Mouse (Mus musculus) activated CD4-positive, CD25-positive, alpha-beta regulatory T cell, adult 4 months (primary cell): ENCODE data around the gene Chrd. TPM values are rescaled to one million over a fixed set of nuclear protein-coding genes. Genes with fewer than 3 reads are reported as not detected.

ENCODE experiments used
- ATAC-seq: one replicate; pipeline ENCODE4 v1.8.0; 2017
- polyA plus RNA-seq, 2 experiments: library from polyadenylated mRNA; unstranded; fragments of 100-300 nt; shearing (Covaris generic); gene quantifications; one replicate each; pipeline ENCODE4 v1.2.1; 2017

The Chrd gene
- polyA plus RNA-seq, 2 experiments from 2014 or later = not detected

DNA sequence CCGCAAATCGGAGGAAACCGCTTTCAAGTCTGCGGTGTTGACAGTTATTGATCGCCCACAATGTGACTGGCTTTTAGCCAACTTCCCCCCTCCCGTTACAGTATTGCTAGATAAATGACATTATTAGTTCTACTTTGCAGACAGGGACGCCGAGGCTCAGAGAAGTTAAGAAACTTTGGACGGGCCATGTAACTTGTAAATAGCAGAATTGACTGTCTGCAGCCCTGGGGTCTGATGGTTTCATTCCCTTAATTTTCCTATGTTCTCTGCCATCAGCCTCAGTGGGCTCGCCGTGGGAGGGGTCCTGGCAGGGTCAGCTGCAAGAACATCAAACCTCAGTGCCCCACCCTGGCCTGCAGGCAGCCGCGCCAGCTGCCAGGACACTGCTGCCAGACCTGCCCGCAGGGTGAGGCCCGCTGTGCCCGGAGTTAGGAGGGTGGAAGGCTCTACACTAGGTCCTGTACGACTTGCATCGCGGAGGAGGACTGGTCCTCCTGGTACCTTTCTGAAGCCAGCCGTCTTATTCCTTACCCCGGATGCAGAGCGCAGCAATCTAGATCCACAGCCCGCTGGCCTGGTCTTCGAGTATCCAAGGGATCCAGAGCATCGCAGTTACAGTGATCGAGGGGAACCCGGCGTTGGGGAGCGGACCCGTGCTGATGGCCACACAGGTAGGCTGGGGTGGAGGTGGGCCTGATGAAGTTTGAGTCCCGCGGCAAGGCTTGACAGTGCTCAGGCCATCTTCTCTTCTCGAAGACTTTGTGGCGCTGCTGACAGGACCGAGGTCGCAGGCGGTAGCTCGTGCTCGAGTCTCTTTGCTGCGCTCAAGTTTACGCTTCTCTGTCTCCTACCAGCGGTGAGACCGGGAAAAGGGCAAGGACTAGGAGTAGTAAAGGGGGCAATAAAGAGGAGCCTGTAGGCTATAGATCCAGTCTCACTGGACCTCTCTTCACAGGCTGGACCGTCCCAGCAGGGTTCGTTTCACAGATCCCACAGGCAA is 1.1 kb downstream of the Chrd start, which contains the start of gene Thpo:
Thpo (minus strand) TSS at position 781 of the 1,000 bp plus-strand sequence.
- ATAC-seq = no peak

DNA sequence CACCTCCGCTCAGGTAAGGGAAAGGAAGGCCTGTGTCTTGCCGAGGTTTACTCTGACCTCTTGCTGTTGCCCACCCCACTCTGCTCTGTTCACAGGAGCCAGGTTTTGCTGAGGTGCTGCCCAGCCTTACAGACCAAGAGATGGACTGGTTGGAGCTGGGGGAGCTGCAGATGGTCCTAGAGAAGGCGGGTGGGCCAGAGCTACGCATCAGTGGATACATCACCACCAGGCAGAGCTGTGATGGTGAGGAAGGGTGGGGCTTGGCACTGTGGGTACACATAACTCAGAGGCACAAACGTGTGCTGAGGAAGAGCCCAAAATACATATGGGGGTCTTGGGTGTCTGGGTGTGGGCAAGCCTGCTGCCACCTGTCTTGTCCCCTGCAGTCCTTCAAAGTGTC is 2.7 kb downstream of the Chrd start:
- ATAC-seq = no peak

DNA sequence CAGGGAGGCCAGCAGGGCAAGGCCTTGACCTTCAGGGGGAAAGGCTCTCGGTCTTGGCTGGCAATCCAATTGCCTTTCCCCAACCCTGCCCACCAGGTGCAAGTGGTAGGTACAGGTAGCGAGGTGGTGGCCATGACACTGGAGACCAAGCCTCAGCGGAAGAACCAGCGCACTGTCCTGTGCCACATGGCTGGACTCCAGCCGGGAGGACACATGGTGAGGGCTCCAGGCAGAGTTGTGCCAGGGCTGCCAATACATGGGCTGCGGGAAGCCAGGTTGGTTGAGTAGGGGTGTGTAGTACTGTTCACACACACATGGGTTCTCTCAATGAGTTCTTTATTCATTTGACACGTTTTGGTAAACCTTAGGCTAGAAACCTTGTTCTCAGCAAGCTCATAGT is 3.2 kb downstream of the Chrd start:
- no peak for ATAC-seq

DNA sequence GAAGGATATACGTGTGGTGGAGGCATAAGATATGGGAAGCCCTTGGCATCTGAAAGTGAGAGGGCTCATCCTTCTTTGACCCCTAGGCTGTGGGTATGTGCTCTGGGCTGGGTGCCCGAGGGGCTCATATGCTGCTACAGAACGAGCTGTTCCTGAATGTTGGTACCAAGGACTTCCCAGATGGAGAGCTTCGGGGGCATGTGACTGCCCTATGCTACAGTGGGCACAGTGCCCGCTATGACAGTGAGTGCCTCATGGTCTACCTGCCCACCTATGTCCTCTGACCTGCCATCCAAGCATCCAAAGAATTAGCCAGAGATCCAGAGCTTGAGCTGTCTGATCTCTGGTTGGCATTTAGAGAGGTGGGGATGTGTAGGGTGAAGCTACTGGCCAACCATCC is 3.9 kb downstream of the Chrd start:
- ATAC-seq = no peak

DNA sequence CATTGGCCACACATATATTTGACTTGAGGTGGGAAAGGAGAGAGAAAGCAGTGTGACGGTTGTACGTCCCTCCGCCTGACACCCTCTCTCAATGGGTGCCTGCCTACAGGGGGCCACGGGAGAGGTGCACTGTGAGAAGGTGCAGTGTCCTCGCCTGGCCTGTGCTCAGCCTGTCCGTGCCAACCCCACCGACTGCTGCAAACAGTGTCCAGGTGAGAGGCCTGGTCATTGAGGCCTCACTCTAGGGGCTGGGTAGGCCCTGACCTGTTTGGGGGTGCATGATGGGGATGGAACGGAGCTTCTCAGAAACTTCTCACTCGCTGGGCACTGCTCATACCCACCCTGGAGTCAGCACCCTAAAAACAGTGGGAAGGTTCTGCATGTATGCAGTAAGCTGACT is 6.9 kb downstream of the Chrd start:
- no peak for ATAC-seq

DNA sequence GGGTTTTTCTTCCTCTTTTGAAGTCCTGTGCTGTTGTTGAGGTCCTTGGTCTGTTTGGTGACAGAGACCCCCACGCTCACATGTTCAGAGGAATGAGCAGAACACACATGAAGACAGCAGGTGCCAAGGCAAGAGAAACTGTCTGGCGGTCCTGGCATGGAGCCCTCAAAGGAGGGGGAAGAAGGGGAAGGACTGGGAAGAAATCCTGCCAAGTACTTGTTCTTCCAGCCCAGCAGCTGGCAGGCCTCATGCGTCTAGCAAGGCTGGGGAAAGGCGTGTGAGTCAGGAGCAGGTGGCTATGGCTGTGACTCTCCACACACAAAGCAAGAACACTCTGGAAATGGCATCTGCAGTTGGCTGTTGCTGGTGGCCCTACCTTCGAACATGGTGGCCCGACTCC is 13.7 kb downstream of the Chrd start:
- no peak for ATAC-seq

DNA sequence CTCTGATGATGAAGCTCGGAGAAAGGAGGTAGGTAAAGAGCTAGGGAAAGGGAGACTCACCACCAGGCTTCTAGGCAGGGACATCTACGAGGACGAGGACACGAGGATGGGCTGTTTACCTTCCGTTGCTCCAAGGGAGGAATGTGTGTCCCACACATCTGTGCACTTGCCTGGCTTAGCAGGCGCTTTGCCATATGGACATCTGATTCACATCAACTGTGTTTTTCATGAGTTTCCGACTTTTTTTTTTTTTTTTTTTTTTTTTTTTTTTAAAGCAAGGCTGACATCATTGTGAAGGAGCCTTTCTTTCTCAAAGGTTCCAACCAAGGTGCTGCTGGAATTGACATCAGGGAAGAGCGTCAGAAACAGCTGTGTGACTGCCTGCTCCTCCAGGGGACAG is 17.6 kb downstream of the Chrd start:
- no peak for ATAC-seq

DNA sequence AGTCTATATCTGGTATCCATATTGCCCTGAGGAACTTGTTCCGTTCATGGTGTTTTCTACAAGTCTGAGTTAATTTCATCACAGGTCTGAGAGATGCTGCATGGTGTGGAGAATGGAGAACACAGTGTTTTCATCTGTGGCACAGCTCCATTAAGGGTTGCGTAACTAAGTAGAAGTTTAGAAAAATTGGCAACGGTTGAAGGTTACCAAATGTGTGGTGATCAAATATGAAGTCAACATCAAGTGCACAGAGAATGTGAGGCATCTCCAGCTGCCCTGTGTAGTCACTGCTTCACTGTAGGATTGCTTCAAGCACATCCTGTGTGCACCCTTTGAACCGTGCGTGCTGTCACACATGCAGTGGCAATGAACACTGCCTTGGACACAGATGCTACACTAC is 23.1 kb downstream of the Chrd start:
- no peak for ATAC-seq

DNA sequence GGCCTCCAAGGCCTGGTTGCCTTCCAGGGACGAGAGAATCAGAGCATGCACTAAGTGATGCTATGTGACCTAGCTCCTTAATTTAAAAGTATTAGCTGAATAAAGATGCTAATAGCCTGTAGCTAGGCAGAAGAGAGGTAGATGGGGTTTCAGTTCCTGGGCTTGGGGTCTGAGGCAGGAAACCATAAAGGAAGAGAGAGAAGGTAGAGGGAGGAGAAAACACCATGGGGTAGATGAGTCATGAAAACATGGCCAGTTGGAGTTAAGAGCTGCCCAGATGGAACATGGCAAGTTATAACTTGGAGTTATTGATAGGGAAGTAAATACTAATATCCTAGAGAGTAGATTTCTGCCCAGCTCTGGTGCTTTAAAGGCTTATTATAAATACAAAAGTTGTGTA is 24.5 kb downstream of the Chrd start:
- no peak for ATAC-seq

DNA sequence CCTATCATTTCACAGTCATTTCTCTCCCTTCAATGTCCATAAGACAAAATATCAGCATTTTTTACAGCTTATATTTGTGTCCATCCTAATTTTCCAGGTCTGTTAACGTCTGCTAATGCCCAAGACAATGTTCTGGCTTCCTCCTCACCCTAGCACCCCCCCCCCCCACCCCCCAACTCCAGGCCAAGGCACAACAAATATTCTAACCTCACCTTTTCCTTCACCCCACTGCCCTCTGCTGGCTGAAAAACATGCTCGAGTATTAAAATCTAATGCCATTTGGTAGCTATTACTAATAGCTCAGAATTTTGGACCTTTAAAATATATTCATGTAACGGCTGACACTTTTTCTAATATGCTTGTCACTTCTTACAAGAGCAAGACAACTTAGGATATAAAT is 28.8 kb downstream of the Chrd start:
- ATAC-seq = no peak

DNA sequence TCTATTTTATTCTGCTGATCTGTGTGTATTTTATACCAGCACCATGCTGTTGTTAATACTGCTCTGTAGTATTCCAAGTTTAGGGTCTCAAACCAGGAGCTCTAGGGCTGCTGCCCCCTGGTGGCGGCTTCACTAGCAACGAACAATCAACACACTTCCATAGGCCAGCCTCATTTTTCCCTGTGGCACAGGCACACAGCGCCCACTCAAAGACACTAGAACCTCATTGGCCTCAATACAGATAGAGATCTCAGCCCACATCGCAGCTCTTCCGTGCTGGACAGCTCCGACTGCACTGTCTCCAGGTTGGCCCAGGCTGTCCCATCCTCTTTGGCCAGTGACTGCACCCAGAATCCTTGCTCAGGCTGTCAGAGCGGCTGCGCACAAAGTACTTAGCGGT is 32.3 kb downstream of the Chrd start:
- ATAC-seq = no peak

DNA sequence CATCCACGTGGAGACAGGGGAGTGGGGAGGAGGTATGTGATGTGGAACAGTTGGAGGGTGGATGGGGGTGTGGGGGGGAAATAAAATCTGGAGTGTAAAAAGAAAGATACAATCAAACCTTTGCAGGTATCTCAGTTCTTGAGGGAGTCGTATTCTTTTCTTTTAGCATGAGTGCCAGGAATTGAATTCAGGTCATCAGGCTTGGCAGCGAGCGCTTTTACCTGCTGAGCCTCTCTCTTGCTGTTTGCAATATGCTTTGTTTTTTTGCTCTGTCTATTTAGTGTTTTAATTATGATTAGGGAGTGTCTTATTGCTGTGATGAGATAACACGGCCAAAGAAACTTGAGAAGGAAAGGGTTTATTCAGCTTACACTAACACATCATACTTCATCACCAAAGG is 42.1 kb downstream of the Chrd start:
- ATAC-seq = no peak

DNA sequence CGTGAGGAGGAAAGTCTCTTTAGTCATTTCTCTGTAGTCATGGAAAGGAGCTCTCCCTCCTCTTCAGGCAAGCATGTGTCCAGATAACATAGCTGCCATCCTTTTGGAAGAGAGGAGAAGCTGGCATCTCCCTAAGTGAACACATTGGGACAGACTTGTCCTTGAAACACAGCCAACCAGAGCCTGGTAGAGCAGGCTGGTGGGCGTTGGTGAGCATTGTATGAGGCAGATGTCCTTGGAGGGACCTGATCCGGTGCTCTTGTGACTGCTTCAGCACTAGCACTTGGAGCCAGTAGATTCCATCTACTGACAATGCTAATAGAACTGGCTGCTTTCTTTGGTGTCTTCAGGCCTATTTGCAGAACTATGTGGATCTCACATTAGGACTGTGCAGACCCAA is 46.9 kb downstream of the Chrd start:
- ATAC-seq = no peak

DNA sequence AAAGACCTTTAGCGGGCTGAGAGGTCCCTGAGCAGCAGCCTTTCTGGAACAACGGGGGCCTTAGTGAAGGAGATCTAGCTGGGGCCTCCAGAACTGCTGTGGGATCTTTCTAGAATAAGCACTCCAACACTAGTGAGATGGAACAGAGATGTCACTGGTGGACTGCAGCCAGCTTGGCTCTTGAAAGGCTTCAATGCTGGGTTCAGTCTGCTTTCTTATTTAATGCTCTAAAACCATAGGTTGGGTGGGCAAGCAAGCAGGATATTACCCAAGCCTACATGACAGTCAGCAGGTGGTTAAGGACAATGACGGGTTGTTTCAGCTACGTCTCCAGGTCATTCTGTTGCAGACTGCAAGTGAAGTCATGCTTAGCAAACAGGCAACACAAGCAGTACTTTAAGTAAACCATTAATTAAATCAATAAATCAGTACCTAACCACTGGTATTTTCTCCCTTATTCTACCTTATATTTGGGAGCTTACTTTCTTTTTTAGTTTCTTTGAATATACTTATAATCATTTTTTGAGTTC is 48.2 kb downstream of the Chrd start:
- ATAC-seq = no peak

DNA sequence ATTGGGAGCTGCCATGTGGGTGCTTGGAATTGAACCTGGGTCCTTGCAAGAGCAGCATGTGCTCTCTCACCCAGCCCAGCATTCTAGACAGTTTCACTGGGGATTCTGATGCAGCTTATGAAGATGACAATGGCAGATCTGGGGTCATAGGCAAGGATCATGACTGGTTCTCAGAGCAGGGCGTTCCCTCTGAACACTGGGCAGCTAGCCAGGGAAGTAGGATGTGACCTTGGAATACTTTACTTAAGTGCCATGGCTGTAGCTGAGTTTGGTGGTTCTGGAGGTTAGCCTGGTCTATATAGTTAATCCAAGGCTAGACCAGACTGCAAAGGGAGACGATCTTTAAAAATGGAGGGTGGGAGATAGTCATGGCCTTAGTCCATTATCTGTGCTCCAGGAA is 51.0 kb downstream of the Chrd start:
- no peak for ATAC-seq

DNA sequence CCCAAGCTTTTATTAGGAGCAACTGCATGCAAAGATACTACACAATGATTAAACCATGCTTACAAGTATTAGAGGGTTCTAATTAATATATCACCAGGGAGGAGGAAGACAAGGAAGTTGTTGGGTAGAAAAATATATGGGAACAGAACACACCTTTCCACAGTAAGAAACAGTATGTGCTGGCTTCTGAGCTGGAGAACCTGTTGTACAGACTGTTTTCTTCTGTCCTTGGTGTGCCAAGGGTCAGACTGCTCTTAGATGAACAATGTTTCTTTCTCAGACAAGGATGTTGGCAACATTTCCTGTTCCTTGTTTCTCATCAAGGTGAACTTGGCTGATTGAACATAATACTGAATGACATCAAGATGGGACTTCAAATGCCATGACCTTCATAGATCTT is 51.8 kb downstream of the Chrd start:
- ATAC-seq = no peak

DNA sequence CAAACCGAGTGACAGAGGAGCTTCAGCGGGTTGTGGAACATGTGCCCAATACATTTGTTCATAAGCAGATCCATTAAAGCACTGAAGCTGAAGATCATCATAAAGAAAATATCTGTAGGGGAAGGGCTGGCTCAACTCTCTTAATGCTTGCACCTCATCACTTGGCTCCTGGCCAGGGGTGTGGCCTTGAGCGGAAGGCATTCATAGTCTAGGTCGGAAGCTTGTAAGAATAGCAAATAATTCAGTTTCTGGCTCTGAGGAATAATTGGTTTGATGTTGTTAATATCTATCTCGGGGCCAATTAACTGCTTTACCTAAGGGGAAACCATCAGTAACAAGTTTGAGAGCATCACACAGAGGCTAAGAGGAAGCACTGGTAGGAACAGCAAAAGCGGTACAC is 53.6 kb downstream of the Chrd start:
- no peak for ATAC-seq

DNA sequence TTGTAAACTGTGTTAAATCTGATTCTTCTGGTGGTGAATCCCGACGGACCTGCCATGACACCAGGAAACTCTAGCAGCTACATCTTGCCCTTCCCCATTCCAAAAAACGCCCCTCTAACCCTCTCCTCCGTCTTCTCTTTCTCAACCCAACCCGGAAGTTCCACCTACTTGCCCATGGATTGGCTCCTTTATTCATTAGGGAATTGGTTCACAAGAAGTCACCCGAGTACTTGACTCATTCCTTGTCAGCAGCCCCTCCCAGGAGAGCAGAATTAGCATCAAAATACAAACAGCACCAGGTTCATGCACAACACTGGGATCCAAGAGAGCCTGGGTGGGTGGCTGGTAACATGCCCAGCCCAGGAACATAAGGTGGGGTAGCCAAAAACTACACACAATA is 58.9 kb downstream of the Chrd start:
- ATAC-seq = no peak

Other genes starting within 250 kb of the Chrd start
- gene Eif2b5, start 234.3 kb upstream of the Chrd start, polyA plus RNA-seq = 10 to 100 TPM; 13.7 to 14.5 TPM
- gene Dvl3, start 216.1 kb upstream of the Chrd start, polyA plus RNA-seq = 10 to 100 TPM; 13.2 to 13.7 TPM
- gene Ap2m1, start 197.6 kb upstream of the Chrd start, polyA plus RNA-seq = 100 to 1,000 TPM; 467 to 550 TPM
- 10 to 100 TPM; 49.5 to 57.2 TPM for gene Abcf3, start 184.6 kb upstream of the Chrd start, polyA plus RNA-seq
- under 1 TPM; 0.11 to 0.42 TPM for gene Vwa5b2, start 143.7 kb upstream of the Chrd start, polyA plus RNA-seq
- gene Eef1akmt4, start 121.5 kb upstream of the Chrd start, polyA plus RNA-seq = 10 to 100 TPM; 19.0 to 25.6 TPM
- not detected for gene Gm49333, start 121.5 kb upstream of the Chrd start, polyA plus RNA-seq
- 10 to 100 TPM; 28.2 to 31.8 TPM for gene Alg3, start 121.4 kb upstream of the Chrd start, polyA plus RNA-seq
- gene Camk2n2, start 111.8 kb upstream of the Chrd start, polyA plus RNA-seq = not detected
- not detected for gene Ece2, start 103.3 kb upstream of the Chrd start, polyA plus RNA-seq
- gene Psmd2, start 81.5 kb upstream of the Chrd start, polyA plus RNA-seq = 100 to 1,000 TPM; 152 to 157 TPM
- 10 to 100 TPM; 44.6 to 82.1 TPM for gene Eif4g1, start 64.8 kb upstream of the Chrd start, polyA plus RNA-seq
- 1 to 10 TPM in 1 of 2 experiments, not detected in 1; 1.2 TPM for gene Fam131a, start 39.9 kb upstream of the Chrd start, polyA plus RNA-seq
- 10 to 100 TPM; 72.6 to 80.2 TPM for gene Polr2h, start 15.5 kb upstream of the Chrd start, polyA plus RNA-seq
- 1 to 10 TPM; 1.3 to 2.0 TPM for gene Clcn2, start 15.4 kb upstream of the Chrd start, polyA plus RNA-seq
- gene Thpo, start 1.4 kb downstream of the Chrd start, polyA plus RNA-seq = under 1 TPM in 1 of 2 experiments, not detected in 1; 0.26 TPM